Mouse (Mus musculus) large intestine, adult 2 months (tissue): ENCODE measurements around the gene Olfr598. TPM values are rescaled to one million over a fixed set of nuclear protein-coding genes. Genes with fewer than 3 reads are reported as not detected.
"Not testable (repeated sequence)": the region's sequence is repeated elsewhere in the genome, so short reads cannot be mapped to it uniquely, and the experiment has no call there.

ENCODE experiments used
- DNase-seq: peaks from one replicate; pipeline ENCODE4 v3.0.0-alpha.2; 2012; ENCODE audit warnings: low read depth, low spot score
- WGBS: fragments of 180-500 bp; shearing (Covaris S2); methylation state at CpG from one replicate; pipeline ENCODE4 v1.1.7; 2018; 5-methylcytosine and 5-hydroxymethylcytosine counted together
- polyA plus RNA-seq: library from polyadenylated mRNA; depleted of rRNA; stranded (reverse); fragments of >200 nt; gene quantifications from 2 replicates; pipeline ENCODE4 v1.2.3, GENCODE M21; 2012; rRNA removed

The Olfr598 gene
- polyA plus RNA-seq = not detected in 2 replicates

GRCm38 (mm10) chr7:103323268-103323667 lies at the start of gene Olfr598:
TSS of gene Olfr598 (plus strand) at chr7:103323568.
- DNase-seq = no peak

DNA sequence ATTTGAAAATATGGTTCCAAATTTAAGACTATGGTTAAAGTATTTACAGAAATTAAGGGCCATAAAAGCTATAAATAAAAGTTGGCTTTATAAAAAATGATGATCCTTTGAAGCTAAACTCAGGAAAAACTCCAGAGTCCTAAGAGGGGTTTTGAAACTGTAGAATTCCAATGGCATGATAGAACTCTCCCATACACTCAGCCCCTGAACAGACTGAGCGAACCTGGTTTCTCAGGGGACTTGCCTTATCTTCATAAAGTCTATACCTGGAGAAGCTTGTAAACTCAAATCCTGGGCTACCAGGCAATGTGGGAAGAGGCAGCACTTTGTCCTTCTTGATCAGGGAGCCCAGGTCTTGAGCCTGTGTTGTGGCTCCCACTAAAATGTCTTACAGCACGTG lies 18.0 kb upstream of the Olfr598 start, which contains the start of gene Olfr596:
TSS of gene Olfr596 (plus strand) at position 301 of the 400 bp plus-strand sequence.
- not testable (repeated sequence) for DNase-seq

GRCm38 (mm10) chr7:103316015-103316414 lies 7.4 kb upstream of the Olfr598 start, which contains the start of gene Olfr597:
TSS of gene Olfr597 (plus strand) at chr7:103316315.
- not testable (repeated sequence) for DNase-seq
- WGBS = 86% methylated on average over 2 of the region's 2 CpGs

More for the DNA sequence above, 18.0 kb upstream of the Olfr598 start, which contains the start of gene Olfr596:
- 86% methylated on average over 2 of the region's 2 CpGs for WGBS

DNA sequence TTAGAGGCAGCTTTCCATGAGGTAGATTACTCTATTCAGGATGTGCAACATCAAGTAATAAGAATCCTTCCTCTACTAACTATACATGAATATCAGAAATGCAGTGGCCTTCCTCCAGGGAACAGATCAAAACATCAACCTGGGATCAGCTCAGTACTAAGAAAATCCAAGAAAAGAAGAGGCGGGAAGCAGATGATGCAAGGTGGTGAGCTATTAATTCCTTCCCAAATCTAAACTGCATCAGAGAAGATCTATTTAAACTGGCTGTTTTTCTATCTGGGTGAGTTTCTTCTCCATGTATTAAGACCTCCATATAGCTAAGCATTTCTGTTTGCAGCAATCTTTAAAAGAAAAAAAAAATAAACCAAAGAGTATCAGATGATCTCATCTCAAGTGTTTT lies 12.2 kb downstream of the Olfr598 start, which contains the start of gene Olfr599:
TSS of gene Olfr599 (plus strand) at position 301 of the 400 bp plus-strand sequence.
- DNase-seq = no peak
- WGBS = 95% methylated on average over 1 of the region's 1 CpGs

- DNase-seq = no peak
Measured at GRCm38 (mm10) chr7:103349569-103349968, 26.2 kb downstream of the Olfr598 start, which contains the start of gene Olfr600. TSS of gene Olfr600 (minus strand) at chr7:103349669.

DNA sequence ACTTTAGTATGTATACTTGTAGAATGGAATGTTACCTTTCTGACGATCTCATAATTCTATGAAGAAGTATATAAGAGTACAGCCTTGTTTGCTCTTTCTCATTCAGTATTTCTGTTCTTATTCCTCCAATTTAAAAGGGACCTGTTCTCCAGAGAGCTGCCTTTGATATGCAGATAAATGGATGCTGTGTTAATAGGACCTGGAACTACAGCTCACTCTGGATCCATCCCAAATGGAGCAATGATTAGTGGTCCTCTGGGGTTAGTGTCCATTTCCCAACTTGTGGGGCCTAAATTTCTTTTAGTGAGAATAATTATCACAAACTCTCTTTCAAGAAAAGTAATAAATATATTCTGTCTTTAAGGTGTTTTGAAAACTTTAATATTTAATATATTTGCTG lies 39.2 kb downstream of the Olfr598 start, which contains the start of gene Olfr601:
TSS of gene Olfr601 (minus strand) at position 101 of the 400 bp plus-strand sequence.
- no peak for DNase-seq
- WGBS = 80% methylated on average over 1 of the region's 1 CpGs

Other genes starting within 250 kb of the Olfr598 start
- gene Olfr584, start 241.7 kb upstream of the Olfr598 start, polyA plus RNA-seq = not detected in 2 replicates
- not detected in 2 replicates for gene Olfr585, start 225.8 kb upstream of the Olfr598 start, polyA plus RNA-seq
- gene Olfr586, start 197.9 kb upstream of the Olfr598 start, polyA plus RNA-seq = not detected in 2 replicates
- not detected in 2 replicates for gene Olfr588-ps1, start 182.7 kb upstream of the Olfr598 start, polyA plus RNA-seq
- not detected in 2 replicates for gene Olfr589, start 167.2 kb upstream of the Olfr598 start, polyA plus RNA-seq
- gene Olfr591, start 145.2 kb upstream of the Olfr598 start, polyA plus RNA-seq = not detected in 2 replicates
- not detected in 2 replicates for gene Olfr592, start 138.8 kb upstream of the Olfr598 start, polyA plus RNA-seq
- not detected in 2 replicates for gene Olfr593, start 111.7 kb upstream of the Olfr598 start, polyA plus RNA-seq
- not detected in 2 replicates for gene Olfr594, start 106.6 kb upstream of the Olfr598 start, polyA plus RNA-seq
- not detected in 2 replicates for gene Usp17ld, start 71.1 kb upstream of the Olfr598 start, polyA plus RNA-seq
- gene Olfr596, start 17.9 kb upstream of the Olfr598 start, polyA plus RNA-seq = not detected in 2 replicates
- gene Olfr597, start 7.3 kb upstream of the Olfr598 start, polyA plus RNA-seq = not detected in 2 replicates
- not detected in 2 replicates for gene Olfr599, start 12.3 kb downstream of the Olfr598 start, polyA plus RNA-seq
- not detected in 2 replicates for gene Olfr600, start 26.1 kb downstream of the Olfr598 start, polyA plus RNA-seq
- gene Olfr601, start 39.1 kb downstream of the Olfr598 start, polyA plus RNA-seq = not detected in 2 replicates
- not detected in 2 replicates for gene Olfr603, start 62.6 kb downstream of the Olfr598 start, polyA plus RNA-seq
- not detected in 2 replicates for gene Usp17lc, start 91.5 kb downstream of the Olfr598 start, polyA plus RNA-seq
- gene Olfr605, start 121.9 kb downstream of the Olfr598 start, polyA plus RNA-seq = not detected in 2 replicates
- not detected in 2 replicates for gene Olfr606, start 125.5 kb downstream of the Olfr598 start, polyA plus RNA-seq
- gene Olfr607, start 140.6 kb downstream of the Olfr598 start, polyA plus RNA-seq = not detected in 2 replicates
- gene Olfr608, start 146.3 kb downstream of the Olfr598 start, polyA plus RNA-seq = not detected in 2 replicates
- gene Olfr609, start 174.5 kb downstream of the Olfr598 start, polyA plus RNA-seq = not detected in 2 replicates
- not detected in 2 replicates for gene Olfr610, start 188.6 kb downstream of the Olfr598 start, polyA plus RNA-seq
- not detected in 2 replicates for gene Olfr611, start 197.3 kb downstream of the Olfr598 start, polyA plus RNA-seq
- gene Olfr612, start 219.1 kb downstream of the Olfr598 start, polyA plus RNA-seq = not detected in 2 replicates
- gene Olfr613, start 224.5 kb downstream of the Olfr598 start, polyA plus RNA-seq = not detected in 2 replicates
- not detected in 2 replicates for gene Olfr615, start 232.5 kb downstream of the Olfr598 start, polyA plus RNA-seq
- gene Olfr616, start 245.6 kb downstream of the Olfr598 start, polyA plus RNA-seq = not detected in 2 replicates
- gene Olfr617, start 249.5 kb downstream of the Olfr598 start, polyA plus RNA-seq = not detected in 2 replicates